Mouse (Mus musculus): ENCODE measurements around the gene 2610301B20Rik. TPM values are rescaled to one million over a fixed set of nuclear protein-coding genes. Genes with fewer than 3 reads are reported as not detected.
A peak's percentile ranks its signal among the peaks of the same experiment; 100 is the strongest.

2610301B20Rik gene
- polyA plus RNA-seq, 1 experiment from 2014 or later = 41.3 TPM

GRCm38 (mm10) chr4:10924541-10924940 lies 50.2 kb downstream of the 2610301B20Rik start:
- Histone ChIP-seq H3K27me3 (no peaks in the 10 kb centered on the region), H3K4me3 (no peak overlapping the region), H3K36me3 (no peaks in the 10 kb centered on the region), H3K4me1 (no peaks in the 10 kb centered on the region), H3K4me2 (no peak overlapping the region), H3K27ac (no peak overlapping the region), H3K9ac (no peak overlapping the region), H3K9me3 (no peaks in the 10 kb centered on the region)
- 83% methylated on average over 5 of the region's 5 CpGs for WGBS
- ATAC-seq (ENCODE audit: insufficient number of reproducible peaks, insufficient read depth, low FRiP score, low TSS enrichment, low read depth) = no peak

GRCm38 (mm10) chr4:10926416-10926815 lies 52.1 kb downstream of the 2610301B20Rik start:
- no peak overlapping the region for H3K9ac ChIP-seq
- H3K27me3 ChIP-seq = no peaks in the 10 kb centered on the region
- ATAC-seq (ENCODE audit: insufficient number of reproducible peaks, insufficient read depth, low FRiP score, low TSS enrichment, low read depth) = no peak
- H3K9me3 ChIP-seq = no peaks in the 10 kb centered on the region
- no peak overlapping the region for H3K4me2 ChIP-seq
- H3K4me3 ChIP-seq = no peak overlapping the region
- no peak overlapping the region for H3K27ac ChIP-seq
- H3K4me1 ChIP-seq = no peaks in the 10 kb centered on the region
- H3K36me3 ChIP-seq = no peaks in the 10 kb centered on the region
- WGBS = 91% methylated on average over 4 of the region's 4 CpGs

DNA sequence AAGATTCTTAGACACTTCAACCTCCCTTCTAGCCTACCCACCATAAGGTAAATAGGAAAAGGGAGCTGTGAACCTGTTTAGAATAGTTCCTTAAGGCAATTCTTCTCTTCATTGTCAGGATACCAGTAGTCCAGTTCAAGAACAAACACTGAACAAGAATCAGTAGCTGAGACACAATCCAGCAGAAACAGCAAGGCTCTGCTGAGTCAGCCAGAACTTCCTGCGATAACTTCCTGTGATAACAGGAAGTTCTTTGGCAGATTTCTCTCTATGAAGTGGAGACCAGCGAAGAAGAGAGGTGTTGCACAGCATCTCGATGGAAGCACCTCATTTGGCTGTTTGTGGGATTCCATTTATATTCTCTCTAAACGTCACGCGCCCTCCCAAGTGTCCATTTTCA lies 53.9 kb downstream of the 2610301B20Rik start:
- Histone ChIP-seq H3K9ac (no peak overlapping the region), H3K4me1 (no peaks in the 10 kb centered on the region), H3K4me3 (no peak overlapping the region), H3K9me3 (no peaks in the 10 kb centered on the region), H3K4me2 (no peak overlapping the region), H3K27me3 (no peaks in the 10 kb centered on the region), H3K36me3 (no peaks in the 10 kb centered on the region), H3K27ac (no peak overlapping the region)
- WGBS = 90% methylated on average over 6 of the region's 6 CpGs
- no peak for ATAC-seq (ENCODE audit: insufficient number of reproducible peaks, insufficient read depth, low FRiP score, low TSS enrichment, low read depth)

- Histone ChIP-seq H3K9ac (no peak overlapping the region), H3K36me3 (no peaks in the 10 kb centered on the region), H3K27me3 (no peaks in the 10 kb centered on the region), H3K27ac (no peak overlapping the region), H3K9me3 (no peaks in the 10 kb centered on the region), H3K4me2 (no peak overlapping the region), H3K4me3 (no peak overlapping the region), H3K4me1 (no peaks in the 10 kb centered on the region)
- 64% methylated on average over 3 of the region's 3 CpGs for WGBS
- ATAC-seq (ENCODE audit: insufficient number of reproducible peaks, insufficient read depth, low FRiP score, low TSS enrichment, low read depth) = no peak
Observed at GRCm38 (mm10) chr4:10929726-10930125, 55.4 kb downstream of the 2610301B20Rik start.

GRCm38 (mm10) chr4:10931040-10931439 lies 56.7 kb downstream of the 2610301B20Rik start:
- no peaks in the 10 kb centered on the region for H3K36me3 ChIP-seq
- no peak for ATAC-seq (ENCODE audit: insufficient number of reproducible peaks, insufficient read depth, low FRiP score, low TSS enrichment, low read depth)
- H3K27me3 ChIP-seq = no peaks in the 10 kb centered on the region
- no peak overlapping the region for H3K9ac ChIP-seq
- H3K4me1 ChIP-seq = no peaks in the 10 kb centered on the region
- H3K4me2 ChIP-seq = no peak overlapping the region
- no peak overlapping the region for H3K27ac ChIP-seq
- H3K9me3 ChIP-seq = no peaks in the 10 kb centered on the region
- 81% methylated on average over 9 of the region's 9 CpGs for WGBS
- no peak overlapping the region for H3K4me3 ChIP-seq

- Histone ChIP-seq H3K27me3 (no peaks in the 10 kb centered on the region), H3K27ac (no peak overlapping the region), H3K9ac (no peak overlapping the region), H3K9me3 (no peaks in the 10 kb centered on the region), H3K36me3 (no peaks in the 10 kb centered on the region), H3K4me2 (no peak overlapping the region), H3K4me3 (no peak overlapping the region), H3K4me1 (no peaks in the 10 kb centered on the region)
- ATAC-seq (ENCODE audit: insufficient number of reproducible peaks, insufficient read depth, low FRiP score, low TSS enrichment, low read depth) = no peak
- WGBS = 37% methylated on average over 4 of the region's 4 CpGs
Observed at GRCm38 (mm10) chr4:10932091-10932745, 57.9 kb downstream of the 2610301B20Rik start.

GRCm38 (mm10) chr4:10932782-10933181 lies 58.5 kb downstream of the 2610301B20Rik start:
- Histone ChIP-seq H3K9ac (no peak overlapping the region), H3K9me3 (no peaks in the 10 kb centered on the region), H3K27ac (no peak overlapping the region), H3K36me3 (no peaks in the 10 kb centered on the region), H3K27me3 (no peaks in the 10 kb centered on the region), H3K4me2 (no peak overlapping the region), H3K4me3 (no peak overlapping the region), H3K4me1 (no peaks in the 10 kb centered on the region)
- WGBS = 75% methylated on average over 5 of the region's 5 CpGs
- ATAC-seq (ENCODE audit: insufficient number of reproducible peaks, insufficient read depth, low FRiP score, low TSS enrichment, low read depth) = no peak

DNA sequence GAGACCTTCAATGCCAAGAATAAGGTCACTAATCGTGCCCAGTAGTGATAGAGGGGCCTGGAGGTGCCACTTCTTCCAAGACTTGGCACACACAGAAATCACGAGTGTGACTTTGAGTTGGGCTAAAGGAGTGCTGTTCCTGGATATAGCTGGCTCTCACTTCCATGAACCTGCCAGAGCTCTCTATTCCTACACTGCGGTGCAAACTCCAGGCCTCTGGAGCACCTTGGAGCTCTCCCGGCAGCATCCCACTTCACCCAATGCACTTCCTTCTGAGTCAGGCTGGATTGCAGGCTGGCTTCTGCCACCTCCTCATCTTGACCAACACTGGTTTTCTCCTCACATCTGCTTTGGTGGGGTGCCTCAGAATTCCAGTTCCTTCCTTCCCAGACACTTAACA lies 62.5 kb downstream of the 2610301B20Rik start:
- Histone ChIP-seq H3K27ac (no peak overlapping the region), H3K9me3 (no peaks in the 10 kb centered on the region), H3K4me1 (no peaks in the 10 kb centered on the region), H3K4me2 (no peak overlapping the region), H3K36me3 (no peaks in the 10 kb centered on the region), H3K4me3 (no peak overlapping the region), H3K9ac (no peak overlapping the region), H3K27me3 (no peaks in the 10 kb centered on the region)
- no peak for ATAC-seq (ENCODE audit: insufficient number of reproducible peaks, insufficient read depth, low FRiP score, low TSS enrichment, low read depth)
- WGBS = 83% methylated on average over 4 of the region's 4 CpGs

Small RNAs within 50 kb of the gene (microRNA-seq; reads per million reads assigned to microRNA genes)
- gene Mir3471-1 (not detected), gene n-TSaga9 (1.8 reads per million, percentile 3 among the genes with 10 or more reads in this experiment)
